Mouse (Mus musculus): ENCODE data around the gene Gpi1.

DNA sequence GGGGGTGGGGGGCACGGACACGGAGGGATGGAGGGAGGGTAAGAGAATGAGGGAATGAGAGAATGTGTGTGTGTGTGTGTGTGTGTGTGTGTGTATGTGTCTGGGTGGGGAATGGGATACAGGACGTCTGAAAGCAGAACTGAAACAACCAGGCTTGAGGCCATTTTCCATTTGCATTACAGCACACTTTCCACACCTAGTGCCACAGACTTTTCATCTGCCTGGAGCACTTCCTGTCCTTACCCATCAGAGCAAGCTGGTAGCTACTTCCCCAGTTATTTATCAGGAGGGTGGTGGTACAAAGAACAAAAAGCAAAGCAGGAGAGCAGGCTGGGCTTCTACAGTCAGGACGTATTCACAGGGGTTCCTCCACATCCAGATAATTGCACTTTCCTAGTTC, 42.3 kb upstream of the Gpi1 start:
- TF ChIP-seq CTCF (IDR thresholded peaks at IDR 0.05; ENCODE audit: control insufficient read depth, insufficient read depth, insufficient replicate concordance, low read depth, low read length) (no peak), POLR2A (IDR thresholded peaks at IDR 0.05; ENCODE audit: control insufficient read depth, low read depth, low read length) (no peak)
